Mouse (Mus musculus): Measurements from ENCODE around the gene Calhm3. TPM values are rescaled to one million over a fixed set of nuclear protein-coding genes. Genes with fewer than 3 reads are reported as not detected.

The Calhm3 gene
- total and polyA plus RNA-seq, 3 experiments = not detected

DNA sequence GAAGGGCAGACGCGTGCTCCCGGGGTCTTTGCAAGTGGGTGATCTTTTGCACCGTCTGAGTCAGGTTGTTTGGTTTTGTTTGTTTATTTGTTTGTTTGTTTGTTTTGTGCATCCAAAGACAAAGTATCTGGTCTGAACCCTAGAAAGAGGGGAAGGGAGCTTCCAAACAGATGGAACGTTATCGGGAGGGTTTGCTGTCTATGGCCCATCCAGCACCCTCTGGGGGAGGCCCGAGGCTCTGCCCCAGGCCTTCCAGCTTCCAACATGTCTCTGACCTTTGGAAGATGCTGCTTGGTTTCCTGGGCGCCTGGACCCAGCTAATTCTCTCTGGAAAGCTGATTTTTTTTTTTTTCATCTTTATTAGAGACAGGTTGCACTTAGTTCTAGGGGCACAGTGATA, 22.4 kb upstream of the Calhm3 start:
- WGBS = 36% methylated on average over 8 of the region's 8 CpGs
- H3K27me3 ChIP-seq (ENCODE audit: control insufficient read depth, insufficient read depth, low read length) = peaks cover 8% of the 10 kb centered on the region
- no peak overlapping the region for H3K4me3 ChIP-seq
- no peaks in the 10 kb centered on the region for H3K4me1 ChIP-seq (ENCODE audit: control insufficient read depth, insufficient read depth, low read length)
- DNase-seq = no peak
- no peaks in the 10 kb centered on the region for H3K79me2 ChIP-seq (replicated peaks; ENCODE audit: control insufficient read depth, insufficient read depth, low read length)
- no peak overlapping the region for H3K27ac ChIP-seq
- H3K9ac ChIP-seq (ENCODE audit: low read depth, low read length) = no peak overlapping the region
- no peaks in the 10 kb centered on the region for H3K36me3 ChIP-seq (ENCODE audit: control insufficient read depth, insufficient read depth, low read length)
- TF ChIP-seq POLR2A (IDR thresholded peaks at IDR 0.05; ENCODE audit: insufficient read depth, low read depth, low read length) (no peak), CTCF (IDR thresholded peaks at IDR 0.05) (no peak), EP300 (IDR thresholded peaks at IDR 0.05; ENCODE audit: insufficient read depth, low read depth, low read length) (no peak)
- intact Hi-C loops (cut with DNase I) = no loop called here

DNA sequence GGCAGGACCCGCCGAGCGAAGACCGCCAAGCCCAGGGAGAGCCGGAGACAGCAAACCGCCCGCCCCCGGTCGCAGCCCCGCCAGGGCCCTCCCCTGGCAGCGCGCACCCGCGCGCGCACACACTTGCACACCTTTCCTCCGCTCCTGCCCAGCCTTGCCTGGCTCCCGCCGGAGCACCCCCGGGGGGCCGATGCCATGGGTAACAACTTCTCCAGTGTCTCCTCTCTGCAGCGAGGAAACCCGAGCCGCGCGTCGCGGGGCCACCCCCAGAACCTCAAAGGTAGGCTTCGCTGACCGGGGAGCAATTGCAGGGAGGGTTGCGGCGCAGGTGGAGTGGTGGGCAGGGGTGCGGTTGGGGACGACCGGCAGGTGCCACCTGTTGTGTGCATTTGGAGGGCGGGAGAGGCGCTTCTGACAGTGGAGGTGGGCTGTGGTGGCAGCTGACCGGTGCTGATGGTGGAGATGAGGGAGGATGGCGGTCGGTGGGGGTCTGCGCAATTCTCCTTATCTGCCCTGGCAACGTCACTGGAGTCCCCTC, 21.8 kb upstream of the Calhm3 start:
- intact Hi-C loops (cut with DNase I) = loop anchor here (5.0 kb wide), 1 partner anchor 73 kb away; no protein-coding TSS in a partner anchor
- no peaks in the 10 kb centered on the region for H3K4me1 ChIP-seq (ENCODE audit: control insufficient read depth, insufficient read depth, low read length)
- no peaks in the 10 kb centered on the region for H3K79me2 ChIP-seq (replicated peaks; ENCODE audit: control insufficient read depth, insufficient read depth, low read length)
- peak overlapping the region; percentile 44 for H3K4me3 ChIP-seq
- H3K27me3 ChIP-seq (ENCODE audit: control insufficient read depth, insufficient read depth, low read length) = peaks cover 8% of the 10 kb centered on the region
- TF ChIP-seq CTCF (IDR thresholded peaks at IDR 0.05) (no peak), POLR2A (IDR thresholded peaks at IDR 0.05; ENCODE audit: insufficient read depth, low read depth, low read length) (no peak), EP300 (IDR thresholded peaks at IDR 0.05; ENCODE audit: insufficient read depth, low read depth, low read length) (no peak)
- no peaks in the 10 kb centered on the region for H3K36me3 ChIP-seq (ENCODE audit: control insufficient read depth, insufficient read depth, low read length)
- H3K9ac ChIP-seq (ENCODE audit: low read depth, low read length) = peak overlapping the region; percentile 56; the same call in 1 of the 2 replicates
- no peak overlapping the region for H3K27ac ChIP-seq
- DNase-seq = peak in 1 of 2 experiments; percentile 23
- WGBS = 5% methylated on average over 36 of the region's 42 CpGs

- peak within 1 kb of the TSS; percentile 56 for H3K9ac ChIP-seq (ENCODE audit: low read depth, low read length)
- intact Hi-C loops (cut with DNase I) = loop anchor here (5.0 kb wide), 1 partner anchor 74 kb away; no protein-coding TSS in a partner anchor
- H3K4me1 ChIP-seq (ENCODE audit: control insufficient read depth, insufficient read depth, low read length) = no peaks in the 10 kb centered on the region
- no peak within 1 kb of the TSS for H3K27ac ChIP-seq
- TF ChIP-seq CTCF (IDR thresholded peaks at IDR 0.05) (no peak), EP300 (IDR thresholded peaks at IDR 0.05; ENCODE audit: insufficient read depth, low read depth, low read length) (no peak), POLR2A (IDR thresholded peaks at IDR 0.05; ENCODE audit: insufficient read depth, low read depth, low read length) (no peak)
- WGBS = 2% methylated on average over 97 of the region's 98 CpGs
- DNase-seq = peak; percentile 43 to 56
- H3K4me3 ChIP-seq = peak within 1 kb of the TSS; percentile 44
- H3K79me2 ChIP-seq (replicated peaks; ENCODE audit: control insufficient read depth, insufficient read depth, low read length) = no peaks in the 10 kb centered on the region
- no peaks in the 10 kb centered on the region for H3K36me3 ChIP-seq (ENCODE audit: control insufficient read depth, insufficient read depth, low read length)
- H3K27me3 ChIP-seq (ENCODE audit: control insufficient read depth, insufficient read depth, low read length) = peaks cover 8% of the 10 kb centered on the region
These were observed 21.1 kb upstream of the Calhm3 start, which contains the start of gene Neurl1a for GRCm38 (mm10) chr19:47178431-47179271. Neurl1a (plus strand) TSS chr19:47178820.

- Histone ChIP-seq H3K4me3 (peak overlapping the region; percentile 42; the same call in 1 of the 2 replicates), H3K4me1 (ENCODE audit: control insufficient read depth, insufficient read depth, low read length) (no peaks in the 10 kb centered on the region), H3K79me2 (replicated peaks; ENCODE audit: control insufficient read depth, insufficient read depth, low read length) (no peaks in the 10 kb centered on the region), H3K9ac (ENCODE audit: low read depth, low read length) (no peak overlapping the region), H3K36me3 (ENCODE audit: control insufficient read depth, insufficient read depth, low read length) (no peaks in the 10 kb centered on the region), H3K27ac (no peak overlapping the region), H3K27me3 (ENCODE audit: control insufficient read depth, insufficient read depth, low read length) (peaks cover 8% of the 10 kb centered on the region)
- TF ChIP-seq CTCF (IDR thresholded peaks at IDR 0.05) (peak; percentile 41), EP300 (IDR thresholded peaks at IDR 0.05; ENCODE audit: insufficient read depth, low read depth, low read length) (no peak)
- intact Hi-C loops (cut with DNase I) = loop anchor here (5.0 kb wide), 1 partner anchor 74 kb away; no protein-coding TSS in a partner anchor
- no peak for DNase-seq
- 34% methylated on average over 10 of the region's 10 CpGs for WGBS
These were observed 20.4 kb upstream of the Calhm3 start for GRCm38 (mm10) chr19:47178001-47178400.

- TF ChIP-seq EP300 (IDR thresholded peaks at IDR 0.05; ENCODE audit: insufficient read depth, low read depth, low read length) (no peak), CTCF (IDR thresholded peaks at IDR 0.05) (no peak), POLR2A (IDR thresholded peaks at IDR 0.05; ENCODE audit: insufficient read depth, low read depth, low read length) (no peak)
- peaks cover 8% of the 10 kb centered on the region for H3K27me3 ChIP-seq (ENCODE audit: control insufficient read depth, insufficient read depth, low read length)
- no peak overlapping the region for H3K27ac ChIP-seq
- H3K4me1 ChIP-seq (ENCODE audit: control insufficient read depth, insufficient read depth, low read length) = no peaks in the 10 kb centered on the region
- WGBS = 95% methylated on average over 2 of the region's 2 CpGs
- intact Hi-C loops (cut with DNase I) = loop anchor here (5.0 kb wide), 1 partner anchor 75 kb away; no protein-coding TSS in a partner anchor
- no peak overlapping the region for H3K4me3 ChIP-seq
- H3K9ac ChIP-seq (ENCODE audit: low read depth, low read length) = no peak overlapping the region
- DNase-seq = no peak
- no peaks in the 10 kb centered on the region for H3K79me2 ChIP-seq (replicated peaks; ENCODE audit: control insufficient read depth, insufficient read depth, low read length)
- H3K36me3 ChIP-seq (ENCODE audit: control insufficient read depth, insufficient read depth, low read length) = no peaks in the 10 kb centered on the region
These were observed 19.4 kb upstream of the Calhm3 start for GRCm38 (mm10) chr19:47176916-47177505.

All from heart, adult 2 months (tissue).